Mouse (Mus musculus) gastrocnemius, adult 8-10 months (tissue): ENCODE results near the gene Rhox4c. TPM values are rescaled to one million over a fixed set of nuclear protein-coding genes. Genes with fewer than 3 reads are reported as not detected.
"Not testable (repeated sequence)": the region's sequence is repeated elsewhere in the genome, so short reads cannot be mapped to it uniquely, and the experiment has no call there.

Source experiments
- DNase-seq, 2 experiments: peaks; one replicate each; pipeline ENCODE4 v3.0.0; 2022; ENCODE audit warnings: low spot score in 2 of 2
- total RNA-seq, 4 experiments: library from RNA; stranded (reverse); gene quantifications; 2 replicates each; pipeline ENCODE4 v1.2.4; 2022

Gene Rhox4c
- total RNA-seq = not detected

- not testable (repeated sequence) for DNase-seq
Observed at GRCm38 (mm10) chrX:37480037-37480436, at the start of gene Rhox4c. Gene Rhox4c (plus strand): TSS chrX:37480337.

GRCm38 (mm10) chrX:37432194-37432593, 47.9 kb upstream of the Rhox4c start, which contains the start of gene Rhox4b:
Gene Rhox4b (plus strand): TSS chrX:37432494.
- DNase-seq = not testable (repeated sequence)

- DNase-seq = not testable (repeated sequence)
Observed at GRCm38 (mm10) chrX:37453380-37453779, 26.8 kb upstream of the Rhox4c start, which contains the start of gene Rhox2c. Gene Rhox2c (plus strand): TSS chrX:37453680.

- DNase-seq = not testable (repeated sequence)
Observed at GRCm38 (mm10) chrX:37458285-37458684, 21.9 kb upstream of the Rhox4c start, which contains the start of gene Rhox3c. Gene Rhox3c (plus strand): TSS chrX:37458585.

GRCm38 (mm10) chrX:37514059-37514458, 33.9 kb downstream of the Rhox4c start, which contains the start of gene Rhox4d:
Gene Rhox4d (plus strand): TSS chrX:37514359.
- not testable (repeated sequence) for DNase-seq

- DNase-seq = not testable (repeated sequence)
Observed at GRCm38 (mm10) chrX:37530152-37530551, 50.0 kb downstream of the Rhox4c start, which contains the start of gene Rhox2e. Gene Rhox2e (plus strand): TSS chrX:37530452.

Other genes with a start within 250 kb of the Rhox4c start
- gene Rhox2a, start 235.4 kb upstream of the Rhox4c start, total RNA-seq = not detected
- gene Rhox3a, start 230.4 kb upstream of the Rhox4c start, total RNA-seq = not detected
- not detected for gene Rhox4a, start 215.0 kb upstream of the Rhox4c start, total RNA-seq
- not detected for gene Rhox3a2, start 100.3 kb upstream of the Rhox4c start, total RNA-seq
- gene Rhox4a2, start 89.5 kb upstream of the Rhox4c start, total RNA-seq = not detected
- not detected for gene Rhox2b, start 68.3 kb upstream of the Rhox4c start, total RNA-seq
- not detected for gene Rhox4b, start 47.8 kb upstream of the Rhox4c start, total RNA-seq
- gene Rhox2c, start 26.7 kb upstream of the Rhox4c start, total RNA-seq = not detected
- not detected for gene Rhox3c, start 21.8 kb upstream of the Rhox4c start, total RNA-seq
- gene Rhox2d, start 13.1 kb downstream of the Rhox4c start, total RNA-seq = not detected
- gene Rhox4d, start 34.0 kb downstream of the Rhox4c start, total RNA-seq = not detected
- gene Rhox2e, start 50.1 kb downstream of the Rhox4c start, total RNA-seq = not detected
- not detected for gene Rhox3e, start 61.7 kb downstream of the Rhox4c start, total RNA-seq
- gene Rhox4e, start 77.1 kb downstream of the Rhox4c start, total RNA-seq = not detected
- not detected for gene Rhox2f, start 91.1 kb downstream of the Rhox4c start, total RNA-seq
- not detected for gene Rhox3f, start 100.7 kb downstream of the Rhox4c start, total RNA-seq
- gene Rhox4f, start 127.4 kb downstream of the Rhox4c start, total RNA-seq = not detected
- not detected for gene Rhox3g, start 148.3 kb downstream of the Rhox4c start, total RNA-seq
- not detected for gene Rhox2g, start 163.1 kb downstream of the Rhox4c start, total RNA-seq
- gene Rhox4g, start 171.0 kb downstream of the Rhox4c start, total RNA-seq = not detected
- gene Rhox3h, start 188.4 kb downstream of the Rhox4c start, total RNA-seq = not detected
- not detected for gene Rhox2h, start 192.9 kb downstream of the Rhox4c start, total RNA-seq